Mouse (Mus musculus): ENCODE measurements around the gene Arid4b. TPM values are rescaled to one million over a fixed set of nuclear protein-coding genes. Genes with fewer than 3 reads are reported as not detected.

The Arid4b gene
- total RNA-seq, 2 experiments from 2014 or later: 31.2 to 43.3 TPM

DNA sequence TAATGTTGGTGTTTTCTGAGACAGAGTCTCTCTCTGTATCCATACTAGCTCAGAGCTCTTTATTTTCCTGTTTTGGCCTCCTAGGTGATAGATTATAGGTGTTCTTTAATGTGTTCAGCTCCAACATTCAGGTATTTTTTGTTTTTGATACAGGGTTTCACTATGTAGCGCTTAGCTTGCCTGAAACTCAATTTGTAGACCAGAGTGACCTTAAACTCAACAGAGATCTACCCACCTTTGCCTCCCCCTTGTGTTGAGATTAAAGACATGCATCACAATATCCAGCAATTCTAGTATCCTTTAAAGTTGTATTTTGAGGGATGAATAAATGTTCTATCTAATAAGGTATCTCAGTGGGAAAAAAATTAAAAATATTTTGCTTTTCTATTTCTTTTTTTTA lies 115.0 kb downstream of the Arid4b start:
- ATAC-seq (replicated peaks; ENCODE audit: low FRiP score, low TSS enrichment, poor library complexity, severe bottlenecking): no peak; the same call in 1 of the 2 replicates

DNA sequence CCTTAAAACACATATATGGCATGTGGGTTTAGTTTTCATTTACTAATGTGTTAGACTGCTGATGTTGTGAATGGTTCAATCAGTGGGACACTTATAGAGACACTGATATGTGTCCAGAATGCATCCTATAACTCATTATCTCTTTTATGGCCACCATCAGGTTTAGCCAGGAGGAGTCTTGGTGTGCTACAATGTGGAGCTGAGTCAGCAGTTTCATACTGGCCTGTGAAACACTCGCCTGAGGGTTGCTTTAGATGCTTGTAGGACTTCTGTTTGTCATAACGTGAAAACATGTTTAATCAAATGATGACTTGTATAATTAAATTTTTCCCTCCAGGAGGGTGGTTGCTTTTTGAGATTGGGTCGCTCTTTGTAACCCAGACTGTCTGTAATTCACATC lies 116.6 kb downstream of the Arid4b start:
- ATAC-seq (replicated peaks; ENCODE audit: low FRiP score, low TSS enrichment, poor library complexity, severe bottlenecking): no peak

DNA sequence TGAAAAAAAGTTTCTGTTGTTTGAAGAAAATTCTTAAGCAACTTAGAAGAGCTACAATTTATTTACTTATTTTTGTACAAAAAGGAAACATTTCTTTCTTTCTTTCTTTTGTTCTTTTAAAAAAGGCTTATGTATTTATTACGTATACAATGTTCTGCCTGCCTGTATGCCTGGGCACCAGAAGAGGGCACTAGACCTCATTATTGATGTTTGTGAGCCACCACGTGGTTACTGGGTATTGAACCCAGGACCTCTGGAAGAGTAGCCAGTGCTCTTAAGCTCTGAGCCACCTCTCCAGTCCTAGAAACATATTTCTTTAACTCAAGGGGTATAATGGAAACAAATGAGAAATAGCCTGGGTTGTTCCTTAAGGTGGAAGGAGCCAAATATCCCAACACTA lies 182.9 kb downstream of the Arid4b start:
- ATAC-seq (replicated peaks; ENCODE audit: low FRiP score, low TSS enrichment, poor library complexity, severe bottlenecking): no peak

Other genes with a start within 250 kb of the Arid4b start
- 82.9 and 102 TPM in 2 replicates for gene B3galnt2, start 108.8 kb upstream of the Arid4b start, total RNA-seq (2014; fragmentation: Nextera tagmentation)
- gene B3galnt2, start 108.8 kb upstream of the Arid4b start, total RNA-seq (2017): 81.3 and 86.6 TPM in 2 replicates
- gene Tbce, start 23.6 kb upstream of the Arid4b start, total RNA-seq (2014; fragmentation: Nextera tagmentation): 106 and 112 TPM in 2 replicates
- gene Tbce, start 23.6 kb upstream of the Arid4b start, total RNA-seq (2017): 58.8 and 103 TPM in 2 replicates
- 21.7 and 23.3 TPM in 2 replicates for gene Ggps1, start 256 bp downstream of the Arid4b start, total RNA-seq (2014; fragmentation: Nextera tagmentation)
- gene Ggps1, start 256 bp downstream of the Arid4b start, total RNA-seq (2017): 12.6 and 17.0 TPM in 2 replicates

All from megakaryocyte-erythroid progenitor cell, adult 5-6 weeks (primary cell).